Mouse (Mus musculus): ENCODE results near the gene Acsbg1. TPM values are rescaled to one million over a fixed set of nuclear protein-coding genes. Genes with fewer than 3 reads are reported as not detected.

The Acsbg1 gene
- polyA plus RNA-seq, 1 experiment from 2014 or later: 2.7 TPM

GRCm38 (mm10) chr9:54637510-54638314 lies 24.0 kb downstream of the Acsbg1 start:
- Histone ChIP-seq H3K27me3 (replicated peaks; ENCODE audit: low read depth, poor library complexity, severe bottlenecking) (no peaks in the 10 kb centered on the region), H3K27ac (replicated peaks) (no peak overlapping the region), H3K4me1 (peaks cover 5% of the 10 kb centered on the region; the same call in 1 of the 2 replicates), H3K36me3 (replicated peaks) (no peaks in the 10 kb centered on the region), H3K4me3 (no peak overlapping the region), H3K9me3 (no peaks in the 10 kb centered on the region)
- WGBS: 65% methylated on average over 5 of the region's 5 CpGs
- DNase-seq (ENCODE audit: low spot score): no peak

DNA sequence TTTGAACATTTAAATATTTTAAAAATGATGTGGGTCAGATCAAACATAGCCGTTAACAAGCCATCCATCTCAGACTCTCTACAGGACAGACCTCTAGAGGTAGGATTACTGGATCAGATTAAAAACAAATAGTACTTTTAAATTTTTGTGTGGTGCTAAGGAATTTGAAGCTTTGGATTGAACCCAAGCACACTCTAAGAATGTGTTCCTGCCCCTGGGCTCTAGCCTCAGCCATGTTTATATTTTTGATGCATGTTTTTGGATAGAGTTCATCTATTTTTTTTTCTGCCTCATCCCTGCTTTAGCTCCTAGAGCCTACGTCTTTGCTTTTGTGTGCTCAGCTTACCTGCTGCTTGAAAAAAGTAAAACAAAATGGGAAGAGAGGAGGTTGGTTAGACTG lies 28.3 kb downstream of the Acsbg1 start:
- H3K9me3 ChIP-seq: no peaks in the 10 kb centered on the region
- no peak overlapping the region for H3K27ac ChIP-seq (replicated peaks)
- WGBS: 85% methylated on average over 2 of the region's 2 CpGs
- no peaks in the 10 kb centered on the region for H3K36me3 ChIP-seq (replicated peaks)
- no peaks in the 10 kb centered on the region for H3K4me1 ChIP-seq
- H3K27me3 ChIP-seq (replicated peaks; ENCODE audit: low read depth, poor library complexity, severe bottlenecking): no peaks in the 10 kb centered on the region
- DNase-seq (ENCODE audit: low spot score): no peak
- H3K4me3 ChIP-seq: no peak overlapping the region

GRCm38 (mm10) chr9:54630905-54631304 lies 30.8 kb downstream of the Acsbg1 start:
- DNase-seq (ENCODE audit: low spot score): no peak
- Histone ChIP-seq H3K27me3 (replicated peaks; ENCODE audit: low read depth, poor library complexity, severe bottlenecking) (no peaks in the 10 kb centered on the region), H3K36me3 (replicated peaks) (no peaks in the 10 kb centered on the region), H3K4me3 (no peak overlapping the region), H3K4me1 (no peaks in the 10 kb centered on the region), H3K9me3 (no peaks in the 10 kb centered on the region), H3K27ac (replicated peaks) (no peak overlapping the region)

GRCm38 (mm10) chr9:54629613-54630261 lies 31.9 kb downstream of the Acsbg1 start:
- H3K4me3 ChIP-seq: no peak overlapping the region
- 78% methylated on average over 5 of the region's 5 CpGs for WGBS

GRCm38 (mm10) chr9:54628752-54629151 lies 32.9 kb downstream of the Acsbg1 start:
- Histone ChIP-seq H3K4me1 (0 out of 2 replicates have a peak, but pooled peaks cover 3% of the 10 kb centered on the region), H3K4me3 (no peak overlapping the region), H3K36me3 (replicated peaks) (no peaks in the 10 kb centered on the region), H3K27me3 (replicated peaks; ENCODE audit: low read depth, poor library complexity, severe bottlenecking) (no peaks in the 10 kb centered on the region), H3K27ac (replicated peaks) (no peak overlapping the region), H3K9me3 (no peaks in the 10 kb centered on the region)
- 92% methylated on average over 4 of the region's 4 CpGs for WGBS
- DNase-seq (ENCODE audit: low spot score): no peak

More at GRCm38 (mm10) chr9:54629613-54630261, 31.9 kb downstream of the Acsbg1 start:
- H3K4me1 ChIP-seq: no peaks in the 10 kb centered on the region
- DNase-seq (ENCODE audit: low spot score): peak; percentile 12
- H3K36me3 ChIP-seq (replicated peaks): no peaks in the 10 kb centered on the region
- no peaks in the 10 kb centered on the region for H3K27me3 ChIP-seq (replicated peaks; ENCODE audit: low read depth, poor library complexity, severe bottlenecking)
- no peak overlapping the region for H3K27ac ChIP-seq (replicated peaks)
- H3K9me3 ChIP-seq: no peaks in the 10 kb centered on the region

DNA sequence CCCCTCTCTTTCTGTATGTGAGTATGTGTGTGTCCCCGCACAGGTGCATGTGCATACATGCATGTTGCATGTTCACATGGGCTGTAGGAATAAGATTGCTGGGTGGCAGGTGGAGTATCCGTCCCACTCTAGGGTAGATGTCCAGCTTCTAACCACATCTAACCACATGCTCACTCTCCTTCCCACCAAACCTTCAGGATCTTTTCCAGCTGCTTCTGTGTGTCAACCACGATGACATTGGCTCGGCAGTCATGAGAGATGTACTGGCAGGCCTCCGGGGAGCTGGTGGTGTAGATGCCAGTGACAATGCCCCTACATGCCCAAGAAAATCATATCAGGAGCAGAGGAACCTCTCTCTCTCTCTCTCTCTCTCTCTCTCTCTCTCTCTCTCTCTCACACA lies 34.4 kb downstream of the Acsbg1 start:
- Histone ChIP-seq H3K27ac (replicated peaks) (no peak overlapping the region), H3K9me3 (no peaks in the 10 kb centered on the region), H3K4me1 (0 out of 2 replicates have a peak, but pooled peaks cover 3% of the 10 kb centered on the region), H3K4me3 (no peak overlapping the region), H3K27me3 (replicated peaks; ENCODE audit: low read depth, poor library complexity, severe bottlenecking) (no peaks in the 10 kb centered on the region), H3K36me3 (replicated peaks) (no peaks in the 10 kb centered on the region)
- 88% methylated on average over 5 of the region's 5 CpGs for WGBS
- no peak for DNase-seq (ENCODE audit: low spot score)

DNA sequence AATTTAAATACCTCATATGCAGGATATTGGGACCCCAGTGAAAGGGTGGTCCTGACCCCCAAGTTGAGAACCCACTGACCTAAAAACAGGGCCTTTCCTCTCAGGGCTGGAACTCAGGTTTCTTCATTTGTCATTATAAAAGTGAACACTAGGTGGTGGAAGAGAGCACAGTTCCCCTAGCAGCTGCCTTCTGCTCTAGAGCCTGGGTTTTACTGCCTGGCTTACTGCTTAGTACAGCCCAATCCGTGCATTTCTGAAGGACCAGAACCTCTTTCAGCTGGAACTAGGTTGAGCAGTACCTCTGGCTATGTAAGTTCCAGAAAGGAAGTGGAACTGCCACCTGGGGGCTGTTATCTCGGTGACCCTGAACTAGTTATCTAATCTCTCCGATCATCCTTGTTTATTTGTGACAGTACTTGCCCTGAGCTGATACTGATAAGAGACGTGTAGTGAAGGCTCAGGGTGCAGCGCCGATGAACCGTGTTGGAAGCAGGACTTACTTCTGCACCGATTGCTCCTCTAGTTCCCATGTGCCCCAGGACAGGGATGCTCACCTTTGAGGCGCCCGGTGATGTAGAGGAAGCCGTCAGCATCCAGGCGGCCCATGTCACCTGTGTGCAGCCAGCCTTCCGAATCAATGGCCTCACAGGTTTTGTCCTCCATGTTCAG lies 47.4 kb downstream of the Acsbg1 start:
- no peaks in the 10 kb centered on the region for H3K4me1 ChIP-seq
- no peak overlapping the region for H3K4me3 ChIP-seq
- peak; percentile 22 for DNase-seq (ENCODE audit: low spot score)
- H3K9me3 ChIP-seq: no peaks in the 10 kb centered on the region
- no peak overlapping the region for H3K27ac ChIP-seq (replicated peaks)
- H3K27me3 ChIP-seq (replicated peaks; ENCODE audit: low read depth, poor library complexity, severe bottlenecking): no peaks in the 10 kb centered on the region
- H3K36me3 ChIP-seq (replicated peaks): no peaks in the 10 kb centered on the region
- WGBS: 71% methylated on average over 13 of the region's 13 CpGs

DNA sequence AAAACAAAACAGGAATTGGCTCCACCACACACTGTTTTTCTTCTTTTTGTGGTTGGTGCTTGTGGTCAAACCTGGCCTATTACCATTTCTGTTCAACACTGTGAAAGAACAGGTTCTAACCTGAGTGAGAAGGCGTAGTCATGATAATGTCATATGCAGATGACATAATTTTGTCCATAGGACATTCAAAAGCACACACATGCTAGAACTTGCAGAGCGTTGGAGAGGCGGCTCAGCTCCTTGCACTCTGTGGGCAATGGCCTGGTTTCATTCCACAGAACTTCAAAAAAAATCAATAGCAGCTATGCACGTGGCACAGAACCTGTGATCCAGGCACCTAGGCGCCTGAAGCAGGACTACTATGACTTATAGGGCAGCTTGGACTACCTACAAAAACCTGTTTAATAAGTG lies 48.9 kb downstream of the Acsbg1 start:
- Histone ChIP-seq H3K9me3 (no peaks in the 10 kb centered on the region), H3K36me3 (replicated peaks) (no peaks in the 10 kb centered on the region), H3K27me3 (replicated peaks; ENCODE audit: low read depth, poor library complexity, severe bottlenecking) (no peaks in the 10 kb centered on the region), H3K4me3 (no peak overlapping the region), H3K4me1 (no peaks in the 10 kb centered on the region), H3K27ac (replicated peaks) (no peak overlapping the region)
- no peak for DNase-seq (ENCODE audit: low spot score)
- 83% methylated on average over 5 of the region's 5 CpGs for WGBS

DNA sequence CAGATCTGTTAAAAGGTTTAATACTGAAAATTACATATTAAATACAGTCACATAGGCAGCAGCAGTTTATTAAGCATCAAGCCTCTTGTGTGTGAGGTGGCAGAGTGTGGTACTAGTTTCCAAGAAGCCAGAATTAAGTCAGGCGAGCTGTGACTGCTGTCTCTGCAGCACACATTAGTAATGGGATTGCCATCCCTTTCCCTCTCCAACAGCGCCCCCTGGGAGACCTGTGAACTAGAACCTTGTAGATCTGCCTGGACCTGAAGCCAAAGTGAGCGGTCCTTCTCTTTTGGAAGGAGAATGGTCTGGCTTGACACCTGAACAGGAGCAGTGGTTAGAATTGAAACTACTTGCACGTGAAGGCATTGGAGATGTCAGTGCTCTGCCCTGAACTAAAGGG lies 56.8 kb downstream of the Acsbg1 start:
- Histone ChIP-seq H3K27me3 (replicated peaks; ENCODE audit: low read depth, poor library complexity, severe bottlenecking) (no peaks in the 10 kb centered on the region), H3K27ac (replicated peaks) (no peak overlapping the region), H3K4me3 (no peak overlapping the region), H3K9me3 (no peaks in the 10 kb centered on the region), H3K4me1 (no peaks in the 10 kb centered on the region), H3K36me3 (replicated peaks) (peaks cover 58% of the 10 kb centered on the region)
- DNase-seq (ENCODE audit: low spot score): peak; percentile 55
- 57% methylated on average over 4 of the region's 4 CpGs for WGBS

- no peak overlapping the region for H3K4me3 ChIP-seq
These were observed 57.5 kb downstream of the Acsbg1 start for GRCm38 (mm10) chr9:54604131-54604654.

DNA sequence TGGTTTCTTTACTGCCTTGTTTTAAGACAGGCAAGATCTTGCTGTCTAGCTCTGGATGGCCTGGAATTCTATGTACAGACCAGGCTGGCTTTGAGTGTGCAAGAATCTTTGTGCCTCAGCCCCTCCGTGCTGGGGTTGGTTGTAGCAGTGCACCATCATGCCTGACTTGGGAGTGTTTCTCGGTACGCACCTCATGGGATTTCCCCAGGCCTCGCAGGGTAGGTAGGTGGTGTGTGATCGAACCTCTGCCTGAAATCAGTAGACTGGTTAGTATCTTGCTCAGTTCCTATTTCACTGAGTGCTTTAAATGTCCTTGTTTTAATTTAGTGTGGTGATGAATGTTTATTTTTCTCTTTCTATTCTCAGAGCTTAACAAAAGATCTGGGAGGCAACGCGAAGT lies 58.8 kb downstream of the Acsbg1 start:
- DNase-seq (ENCODE audit: low spot score): no peak
- Histone ChIP-seq H3K4me3 (no peak overlapping the region), H3K4me1 (no peaks in the 10 kb centered on the region), H3K27me3 (replicated peaks; ENCODE audit: low read depth, poor library complexity, severe bottlenecking) (no peaks in the 10 kb centered on the region), H3K9me3 (no peaks in the 10 kb centered on the region), H3K27ac (replicated peaks) (no peak overlapping the region), H3K36me3 (replicated peaks) (peaks cover 77% of the 10 kb centered on the region)
- 84% methylated on average over 7 of the region's 7 CpGs for WGBS

More at GRCm38 (mm10) chr9:54604131-54604654, 57.5 kb downstream of the Acsbg1 start:
- no peaks in the 10 kb centered on the region for H3K4me1 ChIP-seq
- H3K36me3 ChIP-seq (replicated peaks): peaks cover 64% of the 10 kb centered on the region
- no peaks in the 10 kb centered on the region for H3K27me3 ChIP-seq (replicated peaks; ENCODE audit: low read depth, poor library complexity, severe bottlenecking)
- no peak overlapping the region for H3K27ac ChIP-seq (replicated peaks)
- DNase-seq (ENCODE audit: low spot score): no peak
- H3K9me3 ChIP-seq: no peaks in the 10 kb centered on the region
- WGBS: 79% methylated on average over 5 of the region's 5 CpGs

- H3K4me1 ChIP-seq: no peaks in the 10 kb centered on the region
- H3K9me3 ChIP-seq: no peaks in the 10 kb centered on the region
- no peak for DNase-seq (ENCODE audit: low spot score)
- H3K27ac ChIP-seq (replicated peaks): no peak overlapping the region
- no peaks in the 10 kb centered on the region for H3K27me3 ChIP-seq (replicated peaks; ENCODE audit: low read depth, poor library complexity, severe bottlenecking)
- peaks cover 82% of the 10 kb centered on the region for H3K36me3 ChIP-seq (replicated peaks)
- WGBS: 84% methylated on average over 2 of the region's 2 CpGs
- H3K4me3 ChIP-seq: no peak overlapping the region
These were observed 59.3 kb downstream of the Acsbg1 start for GRCm38 (mm10) chr9:54602386-54602785.

All from embryonic facial prominence, embryonic 10.5 days (tissue).